Mouse (Mus musculus) MEL (cell line): ENCODE data around the gene Traf3ip2.

Experiments
- BHLHE40 ChIP-seq: IDR thresholded peaks from 2 replicates; pipeline ENCODE4 v1.6.1; 2012; ENCODE audit warnings: low read depth, mild to moderate bottlenecking, inconsistent platforms, low read length, improper control_type of control experiment, borderline replicate concordance
- CHD2 ChIP-seq: IDR thresholded peaks from 2 replicates; pipeline ENCODE4 v1.6.1; 2011; ENCODE audit warnings: low read length, improper control_type of control experiment
- CTCF ChIP-seq, 3 experiments: IDR thresholded peaks in 2 of 3; conservative IDR thresholded peaks in 1 of 3; 2 replicates each; pipeline ENCODE4 v1.5.1; 2011 to 2012; ENCODE audit warnings: low read length in 3 of 3, low read depth in 2 of 3, mild to moderate bottlenecking in 2 of 3, improper control_type of control experiment in 1 of 3, inconsistent platforms in 1 of 3, mixed read lengths in 1 of 3, moderate library complexity in 1 of 3; ENCODE audit not compliant: control insufficient read depth in 1 of 3, insufficient read depth in 1 of 3, poor library complexity in 1 of 3, severe bottlenecking in 1 of 3
- KAT2A ChIP-seq: conservative IDR thresholded peaks from 2 replicates; pipeline ENCODE4 v1.6.1; 2012; ENCODE audit warnings: low read depth, low read length, improper control_type of control experiment, inconsistent platforms
- NRF1 ChIP-seq: IDR thresholded peaks from 2 replicates; pipeline ENCODE4 v1.6.1; 2014; ENCODE audit warnings: low read depth, mild to moderate bottlenecking, inconsistent platforms, low read length, improper control_type of control experiment, moderate library complexity; ENCODE audit not compliant: poor library complexity, insufficient read depth, severe bottlenecking
- POLR2A ChIP-seq, 2 experiments: IDR thresholded peaks; 2 replicates each; pipeline ENCODE4 v1.6.1; 2011 to 2012; ENCODE audit warnings: low read length in 2 of 2, mild to moderate bottlenecking in 2 of 2, control low read depth in 1 of 2, improper control_type of control experiment in 1 of 2, low read depth in 1 of 2, moderate library complexity in 1 of 2; ENCODE audit not compliant: control insufficient read depth in 1 of 2, insufficient read depth in 1 of 2, poor library complexity in 1 of 2

GRCm38 (mm10) chr10:39612989-39613831 is 476 bp downstream of the Traf3ip2 start:
- TF ChIP-seq BHLHE40 (no peak), NRF1 (no peak), CTCF (IDR thresholded peaks at IDR 0.05 in 2 of 3, conservative IDR thresholded peaks at IDR 0.05 in 1 of 3; ENCODE audit: control insufficient read depth in 1 of 3, insufficient read depth in 1 of 3, low read depth in 2 of 3, low read length in 3 of 3, poor library complexity in 1 of 3, severe bottlenecking in 1 of 3) (no peak), CHD2 (no peak), POLR2A (IDR thresholded peaks at IDR 0.05; ENCODE audit: control insufficient read depth in 1 of 2, insufficient read depth in 1 of 2, low read depth in 1 of 2, low read length in 2 of 2, poor library complexity in 1 of 2) (no peak), KAT2A (no peak)
